Mouse (Mus musculus) kidney, postnatal 0 days (tissue): ENCODE results near the gene Gigyf2. TPM values are rescaled to one million over a fixed set of nuclear protein-coding genes. Genes with fewer than 3 reads are reported as not detected.

Experiments
- ATAC-seq: fragments of 200-750 bp; cut with Nextera tagmentation; replicated peaks from 2 replicates; pipeline ENCODE4 v1.8.0; 2017; ENCODE audit warnings: low read depth, moderate number of reproducible peaks, moderate TSS enrichment, moderate library complexity; ENCODE audit not compliant: low FRiP score
- DNase-seq: peaks from one replicate; pipeline ENCODE4 v3.0.0-alpha.2; 2016; ENCODE audit warnings: low spot score
- H3K27ac ChIP-seq: fragments of 300-500 bp; sonication (generic); 2 replicates; pipeline ENCODE4 v1.5.1; 2014; ENCODE audit warnings: mild to moderate bottlenecking
- H3K27me3 ChIP-seq: fragments of 300-500 bp; sonication (generic); 2 replicates; pipeline ENCODE4 v1.6.1; 2014; ENCODE audit warnings: low read length, mixed read lengths; ENCODE audit not compliant: insufficient read depth
- H3K36me3 ChIP-seq: fragments of 300-500 bp; sonication (generic); 2 replicates; pipeline ENCODE4 v1.6.1; 2014; ENCODE audit warnings: low read length, mixed read lengths; ENCODE audit not compliant: insufficient read depth
- H3K4me1 ChIP-seq: fragments of 300-500 bp; sonication (generic); replicated peaks from 2 replicates; pipeline ENCODE4 v1.6.1; 2014; ENCODE audit warnings: antibody characterized with exemption, low read length, mixed read lengths; ENCODE audit not compliant: insufficient read depth
- H3K4me2 ChIP-seq: fragments of 300-500 bp; sonication (generic); 2 replicates; pipeline ENCODE4 v1.6.1; 2014; ENCODE audit warnings: mild to moderate bottlenecking, low read length, moderate library complexity, mixed read lengths
- H3K4me3 ChIP-seq: fragments of 300-500 bp; sonication (generic); replicated peaks from 2 replicates; pipeline ENCODE4 v1.5.1; 2014; ENCODE audit warnings: low read depth, low read length
- H3K9ac ChIP-seq: fragments of 300-500 bp; sonication (generic); 2 replicates; pipeline ENCODE4 v1.6.1; 2014; ENCODE audit warnings: low read depth, low read length
- H3K9me3 ChIP-seq: fragments of 300-500 bp; sonication (generic); replicated peaks from 2 replicates; pipeline ENCODE4 v1.6.1; 2016; ENCODE audit warnings: low read length, inconsistent platforms, mixed read lengths
- CTCF ChIP-seq: IDR thresholded peaks from 2 replicates; pipeline ENCODE4 v1.5.1; 2016; ENCODE audit warnings: antibody characterized with exemption, low read depth, mild to moderate bottlenecking, moderate library complexity
- WGBS: fragments of 180-500 bp; shearing (Covaris S2); extraction: QIAGEN DNeasy Blood & Tissue Kit; methylation state at CpG from one replicate; pipeline ENCODE4 v1.1.7; 2014; 5-methylcytosine and 5-hydroxymethylcytosine counted together
- polyA plus RNA-seq: library from polyadenylated mRNA; unstranded; fragments of >200 nt; fragmentation: Nextera tagmentation; extraction: Ambion mirVana; gene quantifications from 2 replicates; pipeline ENCODE4 v1.2.1, GENCODE M21; 2015

Gigyf2 gene
- 44.1 and 50.6 TPM in 2 replicates for polyA plus RNA-seq

GRCm38 (mm10) chr1:87326742-87327163, at the start of gene Gigyf2:
Gigyf2 (plus strand) TSS chr1:87326998.
- no peaks in the 10 kb centered on the region for H3K9me3 ChIP-seq
- no peaks in the 10 kb centered on the region for H3K27me3 ChIP-seq
- no peaks in the 10 kb centered on the region for H3K36me3 ChIP-seq
- peak within 1 kb of the TSS; percentile 99 for H3K4me3 ChIP-seq
- H3K4me1 ChIP-seq: no peaks in the 10 kb centered on the region
- 2% methylated on average over 36 of the region's 36 CpGs for WGBS
- DNase-seq: peak; percentile 96
- ATAC-seq: peak; percentile 97
- H3K9ac ChIP-seq: peak within 1 kb of the TSS; percentile 99
- no peak for TF ChIP-seq CTCF
- peak within 1 kb of the TSS; percentile 98 for H3K27ac ChIP-seq
- peak within 1 kb of the TSS; percentile 82 for H3K4me2 ChIP-seq

GRCm38 (mm10) chr1:87280281-87280680, 46.5 kb upstream of the Gigyf2 start:
- no peak overlapping the region for H3K27ac ChIP-seq
- ATAC-seq (no peak), DNase-seq (no peak)
- no peaks in the 10 kb centered on the region for H3K36me3 ChIP-seq
- no peak overlapping the region for H3K4me3 ChIP-seq
- 0 out of 2 replicates have a peak, but pooled peaks cover 3% of the 10 kb centered on the region for H3K4me1 ChIP-seq
- no peak for TF ChIP-seq CTCF
- no peak overlapping the region for H3K9ac ChIP-seq
- no peaks in the 10 kb centered on the region for H3K9me3 ChIP-seq
- no peaks in the 10 kb centered on the region for H3K27me3 ChIP-seq
- no peak overlapping the region for H3K4me2 ChIP-seq
- 81% methylated on average over 5 of the region's 5 CpGs for WGBS

GRCm38 (mm10) chr1:87281599-87282412, 45.0 kb upstream of the Gigyf2 start:
- no peak overlapping the region for H3K27ac ChIP-seq
- TF ChIP-seq CTCF: no peak
- H3K4me2 ChIP-seq: peak overlapping the region; percentile 31
- ATAC-seq (no peak), DNase-seq (no peak)
- no peak overlapping the region for H3K4me3 ChIP-seq
- no peak overlapping the region for H3K9ac ChIP-seq
- WGBS: 30% methylated on average over 20 of the region's 20 CpGs
- H3K4me1 ChIP-seq: 0 out of 2 replicates have a peak, but pooled peaks cover 3% of the 10 kb centered on the region
- H3K27me3 ChIP-seq: no peaks in the 10 kb centered on the region
- no peaks in the 10 kb centered on the region for H3K9me3 ChIP-seq
- no peaks in the 10 kb centered on the region for H3K36me3 ChIP-seq

- ATAC-seq (no peak), DNase-seq (no peak)
- no peaks in the 10 kb centered on the region for H3K27me3 ChIP-seq
- H3K4me2 ChIP-seq: no peak overlapping the region
- no peaks in the 10 kb centered on the region for H3K36me3 ChIP-seq
- 0 out of 2 replicates have a peak, but pooled peaks cover 3% of the 10 kb centered on the region for H3K4me1 ChIP-seq
- H3K4me3 ChIP-seq: no peak overlapping the region
- H3K27ac ChIP-seq: no peak overlapping the region
- TF ChIP-seq CTCF: no peak
- no peaks in the 10 kb centered on the region for H3K9me3 ChIP-seq
- H3K9ac ChIP-seq: no peak overlapping the region
- 67% methylated on average over 6 of the region's 6 CpGs for WGBS
Observed at GRCm38 (mm10) chr1:87282413-87282788, 44.4 kb upstream of the Gigyf2 start.

GRCm38 (mm10) chr1:87283410-87283960, 43.3 kb upstream of the Gigyf2 start:
- Histone ChIP-seq H3K9ac (no peak overlapping the region), H3K9me3 (no peaks in the 10 kb centered on the region), H3K4me2 (no peak overlapping the region), H3K4me3 (no peak overlapping the region), H3K4me1 (0 out of 2 replicates have a peak, but pooled peaks cover 3% of the 10 kb centered on the region), H3K36me3 (no peaks in the 10 kb centered on the region), H3K27me3 (no peaks in the 10 kb centered on the region), H3K27ac (no peak overlapping the region)
- DNase-seq: no peak
- no peak for TF ChIP-seq CTCF
- 79% methylated on average over 10 of the region's 10 CpGs for WGBS
- no peak for ATAC-seq

- ATAC-seq (no peak), DNase-seq (no peak)
- Histone ChIP-seq H3K4me3 (no peak overlapping the region), H3K27ac (no peak overlapping the region), H3K27me3 (no peaks in the 10 kb centered on the region), H3K4me1 (no peaks in the 10 kb centered on the region), H3K9me3 (no peaks in the 10 kb centered on the region), H3K36me3 (no peaks in the 10 kb centered on the region), H3K4me2 (no peak overlapping the region), H3K9ac (no peak overlapping the region)
- TF ChIP-seq CTCF: no peak
- 87% methylated on average over 2 of the region's 2 CpGs for WGBS
Observed at GRCm38 (mm10) chr1:87287105-87287504, 39.7 kb upstream of the Gigyf2 start.
